Mouse (Mus musculus) olfactory bulb, adult 2 months (tissue): ENCODE data around the gene Nans.

ENCODE experiments used
- CTCF ChIP-seq: fragments of 200-500 bp; IDR thresholded peaks from 2 replicates; pipeline ENCODE4 v1.5.1; 2012; ENCODE audit warnings: low read depth, mild to moderate bottlenecking, low read length, moderate library complexity; ENCODE audit not compliant: insufficient read depth
- POLR2A ChIP-seq: fragments of 200-500 bp; IDR thresholded peaks from 2 replicates; pipeline ENCODE4 v1.6.1; 2012; ENCODE audit warnings: mild to moderate bottlenecking, low read depth, low read length, moderate library complexity; ENCODE audit not compliant: insufficient read depth

GRCm38 (mm10) chr4:46503881-46504280 is 14.8 kb downstream of the Nans start:
- TF ChIP-seq POLR2A (no peak), CTCF (no peak)
